In the genomic region with DNA sequence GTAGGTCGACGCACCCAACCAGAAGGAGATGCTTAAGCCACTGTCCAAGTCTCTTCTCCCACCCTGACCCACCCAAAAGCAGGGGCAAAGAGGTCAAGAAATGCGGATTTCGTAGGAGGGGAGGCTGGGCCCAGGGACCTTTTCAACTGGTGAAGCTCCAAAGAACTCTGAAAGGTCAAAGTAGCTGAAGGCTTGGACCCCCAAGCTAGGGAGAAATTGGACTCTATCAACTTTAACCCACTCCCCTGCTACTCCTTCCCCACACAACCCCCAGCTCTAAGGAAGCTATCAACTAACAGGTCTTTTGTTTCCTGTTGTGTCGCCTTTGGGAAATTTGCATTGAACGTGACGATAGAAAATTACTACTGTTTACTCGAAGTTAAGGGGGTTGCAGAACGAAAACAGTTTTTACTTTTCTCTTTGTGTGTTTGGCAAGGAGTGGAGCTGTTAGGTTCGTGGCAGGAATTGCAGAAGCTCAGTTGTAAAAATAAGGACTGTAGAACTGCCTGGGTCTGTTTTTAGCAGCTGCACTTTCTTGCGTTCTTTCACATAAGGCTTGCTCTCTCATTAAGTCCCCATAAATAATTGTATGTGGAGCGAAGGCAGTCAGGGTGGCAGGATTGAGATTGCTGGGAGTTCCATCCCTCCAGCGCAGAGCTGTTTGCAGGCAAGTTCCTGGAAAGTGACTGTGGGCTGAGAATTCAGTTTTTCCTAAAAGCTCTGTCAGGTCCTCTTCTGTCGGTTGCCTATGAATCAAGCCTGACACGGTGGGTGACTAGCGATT, we compare ENCODE assay signal across 9 mouse cellular contexts. TPM values are rescaled to one million over a fixed set of nuclear protein-coding genes. Genes with fewer than 3 reads are reported as not detected.
DNase-seq lines count a peak whose midpoint lies in the region; ATAC-seq and TF ChIP-seq lines count a peak whose summit lies in the region.
"Had no signal": no experiment of that assay in that cellular context is flagged by ENCODE, and none has a peak within 500 bp of the region (broad histone marks: within the 10 kb centered on the region; RNA-seq: fewer than 3 reads in every experiment).

No protein-coding gene starts in this region.

- WGBS in hindbrain, embryonic 10.5 days: 3% methylated on average over 16 of the region's 16 CpGs
- 2% methylated on average over 16 of the region's 16 CpGs for WGBS in midbrain, embryonic 12.5 days
- 4% methylated on average over 16 of the region's 16 CpGs for WGBS in lung, postnatal 0 days

- no peaks in the 10 kb centered on the region for H3K9me3 ChIP-seq in hindbrain, embryonic 10.5 days
- H3K9me3 ChIP-seq in midbrain, embryonic 12.5 days: no peaks in the 10 kb centered on the region
- no peaks in the 10 kb centered on the region for H3K9me3 ChIP-seq in lung, postnatal 0 days (ENCODE audit: low read length)

- no peaks in the 10 kb centered on the region for H3K36me3 ChIP-seq in hindbrain, embryonic 10.5 days
- H3K36me3 ChIP-seq in midbrain, embryonic 12.5 days: no peaks in the 10 kb centered on the region
- H3K36me3 ChIP-seq in lung, postnatal 0 days (ENCODE audit: insufficient read depth, low read length): no peaks in the 10 kb centered on the region

- no peak for TF ChIP-seq EP300 in lung, postnatal 0 days (IDR thresholded peaks at IDR 0.05)

- intact Hi-C loops in gastrocnemius, adult 2 months (cut with DNase I): no loop called here

- DNase-seq in gastrocnemius, adult 2 months: no peak
- DNase-seq in gastrocnemius, adult 18-20 months (ENCODE audit: low spot score): no peak
- DNase-seq in Muller cell, postnatal 12 days (ENCODE audit: inconsistent ontology term): peak; percentile 6
- DNase-seq in hindbrain, embryonic 10.5 days (ENCODE audit: low spot score): peak; percentile 9
- peak; percentile 61 for DNase-seq in thymus, postnatal 25 days
- no peak for DNase-seq in right cerebral cortex, postnatal 4 days
- no peak for DNase-seq in lung, postnatal 0 days (ENCODE audit: low spot score)

- H3K4me1 ChIP-seq in hindbrain, embryonic 10.5 days (replicated peaks): peaks cover 27% of the 10 kb centered on the region
- peaks cover 18% of the 10 kb centered on the region for H3K4me1 ChIP-seq in midbrain, embryonic 12.5 days
- H3K4me1 ChIP-seq in lung, postnatal 0 days (ENCODE audit: insufficient read depth, low read depth, low read length): peaks cover 9% of the 10 kb centered on the region; the same call in 1 of the 2 replicates

- ATAC-seq in midbrain, embryonic 12.5 days (ENCODE audit: low FRiP score, low read depth): no peak
- ATAC-seq in lung, postnatal 0 days: no peak

- peak overlapping the region; percentile 99 for H3K4me2 ChIP-seq in midbrain, embryonic 12.5 days (replicated peaks)
- H3K4me2 ChIP-seq in lung, postnatal 0 days (replicated peaks; ENCODE audit: low read depth, low read length): no peak overlapping the region

- H3K9ac ChIP-seq in midbrain, embryonic 12.5 days (replicated peaks): no peak overlapping the region
- no peak overlapping the region for H3K9ac ChIP-seq in lung, postnatal 0 days (replicated peaks; ENCODE audit: low read depth)

- no peak overlapping the region for H3K27ac ChIP-seq in gastrocnemius, adult 2 months
- H3K27ac ChIP-seq in hindbrain, embryonic 10.5 days: no peak overlapping the region; the same call in 1 of the 2 replicates
- H3K27ac ChIP-seq in midbrain, embryonic 12.5 days (replicated peaks): no peak overlapping the region
- no peak overlapping the region for H3K27ac ChIP-seq in lung, postnatal 0 days (ENCODE audit: low read length)

- H3K4me3 ChIP-seq in gastrocnemius, adult 2 months: peak overlapping the region; percentile 87; the same call in 1 of the 2 replicates
- peak overlapping the region; percentile 74 for H3K4me3 ChIP-seq in hindbrain, embryonic 10.5 days
- peak overlapping the region; percentile 80 for H3K4me3 ChIP-seq in midbrain, embryonic 12.5 days
- no peak overlapping the region for H3K4me3 ChIP-seq in lung, postnatal 0 days (ENCODE audit: low read depth, low read length)
- H3K4me3 ChIP-seq: erythroblast, embryonic 14.5 days had no signal

- TF ChIP-seq CTCF in gastrocnemius, adult 2 months (IDR thresholded peaks at IDR 0.05): no peak
- no peak for TF ChIP-seq CTCF in lung, postnatal 0 days (IDR thresholded peaks at IDR 0.05)

- peaks cover 67% of the 10 kb centered on the region for H3K27me3 ChIP-seq in hindbrain, embryonic 10.5 days (ENCODE audit: insufficient read depth, poor library complexity, severe bottlenecking)
- H3K27me3 ChIP-seq in midbrain, embryonic 12.5 days: peaks cover 38% of the 10 kb centered on the region
- peaks cover 48% of the 10 kb centered on the region for H3K27me3 ChIP-seq in lung, postnatal 0 days (replicated peaks; ENCODE audit: insufficient read depth, low read length)

RNA-seq across cellular contexts. Expression of gene Satb1, which starts 0.7 kb away (rescaled TPM):
- 10 to 100 TPM; 68.6 to 72.7 TPM for total RNA-seq in gastrocnemius, adult 2 months (2021)
- total RNA-seq in gastrocnemius, adult 18-20 months (2021): 10 to 100 TPM; 80.1 to 80.2 TPM
- polyA plus RNA-seq in hindbrain, embryonic 10.5 days (2016; fragmentation: Nextera tagmentation; extraction: Ambion mirVana): 20.1 and 21.2 TPM in 2 replicates
- 35.9 and 38.8 TPM in 2 replicates for polyA plus RNA-seq in midbrain, embryonic 12.5 days (2016; fragmentation: Nextera tagmentation; extraction: Ambion mirVana)
- 5.0 and 5.6 TPM in 2 replicates for polyA plus RNA-seq in lung, postnatal 0 days (2015; fragmentation: Nextera tagmentation; extraction: Ambion mirVana)

Comparison
In these comparisons a context has a peak if more than half of its experiments do, and no peak if none do; other contexts are left out.
1. DNase-seq: peak in Muller cell, postnatal 12 days (single experiment), hindbrain, embryonic 10.5 days (single experiment) and thymus, postnatal 25 days (single experiment); none in gastrocnemius, adult 2 months (single experiment), gastrocnemius, adult 18-20 months (single experiment), right cerebral cortex, postnatal 4 days (single experiment) and lung, postnatal 0 days (single experiment).